Mouse (Mus musculus) retina, postnatal 7 days (tissue): Measurements from ENCODE around the gene Atxn1.

ENCODE experiments used
- DNase-seq: peaks from one replicate; pipeline ENCODE4 v3.0.0-alpha.2; 2012; ENCODE audit warnings: low read depth, low spot score

The Atxn1 gene

GRCm38 (mm10) chr13:45865620-45866019 lies 99.2 kb downstream of the Atxn1 start:
- no peak for DNase-seq

- no peak for DNase-seq
These were observed 101.0 kb downstream of the Atxn1 start for GRCm38 (mm10) chr13:45863779-45864178.

- DNase-seq, result no peak
These were observed 102.8 kb downstream of the Atxn1 start for GRCm38 (mm10) chr13:45861885-45862605.

- DNase-seq, result no peak
These were observed 103.7 kb downstream of the Atxn1 start for GRCm38 (mm10) chr13:45861098-45861580.

GRCm38 (mm10) chr13:45859081-45859709 lies 105.6 kb downstream of the Atxn1 start:
- DNase-seq, result no peak

GRCm38 (mm10) chr13:45857416-45857815 lies 107.4 kb downstream of the Atxn1 start:
- DNase-seq, result no peak

- no peak for DNase-seq
These were observed 110.3 kb downstream of the Atxn1 start for GRCm38 (mm10) chr13:45854531-45854930.

- no peak for DNase-seq
These were observed 111.1 kb downstream of the Atxn1 start for GRCm38 (mm10) chr13:45853691-45854090.

GRCm38 (mm10) chr13:45852288-45852687 lies 112.5 kb downstream of the Atxn1 start:
- no peak for DNase-seq

- no peak for DNase-seq
These were observed 113.1 kb downstream of the Atxn1 start for GRCm38 (mm10) chr13:45851746-45852145.

- no peak for DNase-seq
These were observed 113.7 kb downstream of the Atxn1 start for GRCm38 (mm10) chr13:45851156-45851555.

GRCm38 (mm10) chr13:45850181-45850974 lies 114.4 kb downstream of the Atxn1 start:
- DNase-seq, result no peak

GRCm38 (mm10) chr13:45849145-45850023 lies 115.4 kb downstream of the Atxn1 start:
- no peak for DNase-seq

GRCm38 (mm10) chr13:45842511-45843055 lies 122.2 kb downstream of the Atxn1 start:
- no peak for DNase-seq

- no peak for DNase-seq
These were observed 124.9 kb downstream of the Atxn1 start for GRCm38 (mm10) chr13:45839901-45840300.

GRCm38 (mm10) chr13:45837609-45838220 lies 127.1 kb downstream of the Atxn1 start:
- DNase-seq, result no peak

- no peak for DNase-seq
These were observed 128.3 kb downstream of the Atxn1 start for GRCm38 (mm10) chr13:45836377-45837054.

- DNase-seq, result no peak
These were observed 130.5 kb downstream of the Atxn1 start for GRCm38 (mm10) chr13:45834300-45834699.

- no peak for DNase-seq
These were observed 132.0 kb downstream of the Atxn1 start for GRCm38 (mm10) chr13:45832695-45833350.
